10 mouse cellular contexts compared by ENCODE assay signal in the genomic region with DNA sequence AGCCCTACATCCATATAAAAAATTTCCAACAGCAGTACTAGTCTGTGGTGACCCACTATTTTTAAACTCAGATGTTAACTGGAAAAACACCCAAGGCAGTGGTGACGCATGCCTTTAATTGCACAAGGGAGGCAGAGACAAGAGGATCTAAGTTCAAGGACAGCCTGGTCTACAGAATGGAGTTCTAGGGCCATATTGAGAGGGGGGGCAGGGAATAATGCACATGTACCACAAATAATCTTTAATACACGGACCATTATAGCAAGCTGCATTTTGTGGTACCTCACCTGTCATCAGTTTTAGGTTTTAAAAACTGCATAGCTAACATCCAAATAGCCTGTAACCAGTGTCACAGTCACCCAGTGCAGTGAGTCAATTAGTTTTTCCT. TPM values are rescaled to one million over a fixed set of nuclear protein-coding genes. Genes with fewer than 3 reads are reported as not detected.
A peak's percentile ranks its signal among the peaks of the same experiment; 100 is the strongest.
DNase-seq lines count a peak whose midpoint lies in the region; ATAC-seq and TF ChIP-seq lines count a peak whose summit lies in the region.
"Had no signal": no experiment of that assay in that cellular context is flagged by ENCODE, and none has a peak within 500 bp of the region (broad histone marks: within the 10 kb centered on the region; RNA-seq: fewer than 3 reads in every experiment).

No protein-coding gene starts in this region.

- peaks cover 9% of the 10 kb centered on the region; the same call in 1 of the 2 replicates for H3K4me1 ChIP-seq in heart, embryonic 12.5 days (replicated peaks)
- no peaks in the 10 kb centered on the region for H3K4me1 ChIP-seq in MEL (ENCODE audit: control insufficient read depth in 1 of 2, insufficient read depth in 2 of 2, low read length in 2 of 2)
- H3K4me1 ChIP-seq in hindbrain, embryonic 16.5 days (ENCODE audit: control insufficient read depth, insufficient read depth, low read depth, low read length), result peaks cover 2% of the 10 kb centered on the region; the same call in 1 of the 2 replicates
- peaks cover 7% of the 10 kb centered on the region for H3K4me1 ChIP-seq in midbrain, embryonic 15.5 days

- H3K27ac ChIP-seq in heart, embryonic 12.5 days (ENCODE audit: poor library complexity, severe bottlenecking), result no peak overlapping the region
- H3K27ac ChIP-seq in MEL (ENCODE audit: control insufficient read depth, low read depth, low read length), result no peak overlapping the region
- no peak overlapping the region for H3K27ac ChIP-seq in hindbrain, embryonic 16.5 days (ENCODE audit: low read depth, low read length)
- no peak overlapping the region for H3K27ac ChIP-seq in midbrain, embryonic 15.5 days

- no peaks in the 10 kb centered on the region for H3K9me3 ChIP-seq in heart, embryonic 12.5 days (replicated peaks)
- H3K9me3 ChIP-seq in MEL (replicated peaks; ENCODE audit: insufficient read depth, low read length), result no peaks in the 10 kb centered on the region
- H3K9me3 ChIP-seq in hindbrain, embryonic 16.5 days (ENCODE audit: control insufficient read depth, low read length), result no peaks in the 10 kb centered on the region
- H3K9me3 ChIP-seq in midbrain, embryonic 15.5 days, result no peaks in the 10 kb centered on the region

- TF ChIP-seq EP300 in MEL (IDR thresholded peaks at IDR 0.05; ENCODE audit: low read depth in 1 of 2, low read length in 2 of 2), result no peak

- no peak overlapping the region for H3K4me2 ChIP-seq in heart, embryonic 12.5 days
- H3K4me2 ChIP-seq in hindbrain, embryonic 16.5 days (ENCODE audit: low read length), result no peak overlapping the region
- H3K4me2 ChIP-seq in midbrain, embryonic 15.5 days, result no peak overlapping the region
- H3K4me2 ChIP-seq: heart, embryonic 11.5 days had no signal

- no peak for TF ChIP-seq RAD21 in MEL (IDR thresholded peaks at IDR 0.05; ENCODE audit: low read depth, low read length)

- H3K4me3 ChIP-seq in heart, embryonic 12.5 days, result no peak overlapping the region
- H3K4me3 ChIP-seq in MEL (ENCODE audit: control insufficient read depth in 1 of 2, insufficient read depth in 1 of 2, low read depth in 2 of 2, low read length in 2 of 2), result no peak overlapping the region
- H3K4me3 ChIP-seq in hindbrain, embryonic 16.5 days (ENCODE audit: low read length), result no peak overlapping the region
- no peak overlapping the region for H3K4me3 ChIP-seq in midbrain, embryonic 15.5 days

- peaks cover 49% of the 10 kb centered on the region for H3K36me3 ChIP-seq in heart, embryonic 12.5 days
- H3K36me3 ChIP-seq in MEL (ENCODE audit: control insufficient read depth in 1 of 2, insufficient read depth in 2 of 2, low read length in 2 of 2), result peaks cover 27 to 33% of the 10 kb centered on the region in 2 experiments
- peaks cover 38% of the 10 kb centered on the region for H3K36me3 ChIP-seq in hindbrain, embryonic 16.5 days (ENCODE audit: control insufficient read depth, insufficient read depth, low read length)
- peaks cover 45% of the 10 kb centered on the region for H3K36me3 ChIP-seq in midbrain, embryonic 15.5 days (replicated peaks)

- H3K79me2 ChIP-seq in MEL (ENCODE audit: control insufficient read depth, insufficient read depth, low read length, poor library complexity), result peaks cover 2% of the 10 kb centered on the region; the same call in 1 of the 2 replicates

- TF ChIP-seq POLR2A in MEL (IDR thresholded peaks at IDR 0.05; ENCODE audit: control insufficient read depth in 1 of 2, insufficient read depth in 1 of 2, low read depth in 1 of 2, low read length in 2 of 2, poor library complexity in 1 of 2), result no peak; a peak in 1 of 4 replicates

- ATAC-seq in heart, embryonic 12.5 days (ENCODE audit: insufficient number of reproducible peaks, low FRiP score), result 0 out of 2 replicates have a peak, but pooled peaks have one; percentile 10
- ATAC-seq in hindbrain, embryonic 16.5 days, result peak; percentile 5; the same call in 1 of the 2 replicates
- 0 out of 2 replicates have a peak, but pooled peaks have one; percentile 21 for ATAC-seq in midbrain, embryonic 15.5 days (replicated peaks)
- no peak for ATAC-seq in frontal cortex, adult (ENCODE audit: low TSS enrichment)

- no peak for DNase-seq in heart, postnatal 4 days
- no peak for DNase-seq in MEL (ENCODE audit: low read depth, low spot score)
- DNase-seq in urinary bladder, postnatal 36 days (ENCODE audit: low spot score in 2 of 2), result no peak
- DNase-seq in layer of hippocampus, adult 18-20 months (ENCODE audit: low spot score in 2 of 2), result no peak
- DNase-seq: cerebellum, postnatal 14 days had no signal

- TF ChIP-seq CTCF in MEL (IDR thresholded peaks at IDR 0.05 in 2 of 3, conservative IDR thresholded peaks at IDR 0.05 in 1 of 3; ENCODE audit: control insufficient read depth in 1 of 3, insufficient read depth in 1 of 3, low read depth in 2 of 3, low read length in 3 of 3, poor library complexity in 1 of 3, severe bottlenecking in 1 of 3), result no peak

- no peak overlapping the region for H3K9ac ChIP-seq in heart, embryonic 12.5 days
- H3K9ac ChIP-seq in MEL (ENCODE audit: control insufficient read depth, low read depth, low read length, poor library complexity, severe bottlenecking), result no peak overlapping the region
- no peak overlapping the region for H3K9ac ChIP-seq in hindbrain, embryonic 16.5 days (ENCODE audit: low read depth, low read length)
- H3K9ac ChIP-seq in midbrain, embryonic 15.5 days, result no peak overlapping the region

- WGBS in heart, embryonic 12.5 days, result 38% methylated on average over 2 of the region's 2 CpGs
- 54% methylated on average over 2 of the region's 2 CpGs for WGBS in hindbrain, embryonic 16.5 days
- 48% methylated on average over 2 of the region's 2 CpGs for WGBS in midbrain, embryonic 15.5 days

- H3K27me3 ChIP-seq in heart, embryonic 12.5 days (replicated peaks), result no peaks in the 10 kb centered on the region
- no peaks in the 10 kb centered on the region for H3K27me3 ChIP-seq in MEL (ENCODE audit: control insufficient read depth in 1 of 2, insufficient read depth in 2 of 2, low read length in 2 of 2)
- no peaks in the 10 kb centered on the region for H3K27me3 ChIP-seq in hindbrain, embryonic 16.5 days (replicated peaks; ENCODE audit: control insufficient read depth, insufficient read depth, low read length)
- H3K27me3 ChIP-seq in midbrain, embryonic 15.5 days (replicated peaks), result no peaks in the 10 kb centered on the region

TF ChIP-seq in MEL, 35 proteins besides CTCF, POLR2A, EP300 and RAD21:
- TF ChIP-seq HCFC1 (IDR thresholded peaks at IDR 0.05; ENCODE audit: low read depth, low read length) (peak; percentile 8; the same call in 1 of the 2 replicates), POLR2AphosphoS5 (IDR thresholded peaks at IDR 0.05; ENCODE audit: borderline replicate concordance, low read depth, low read length) (no peak), ZKSCAN1 (IDR thresholded peaks at IDR 0.05; ENCODE audit: low read depth, low read length) (no peak), MAFK (IDR thresholded peaks at IDR 0.05; ENCODE audit: borderline replicate concordance, low read depth, low read length) (no peak), TBP (IDR thresholded peaks at IDR 0.05; ENCODE audit: low read depth, low read length) (no peak), USF1 (IDR thresholded peaks at IDR 0.05; ENCODE audit: low read depth, low read length) (no peak), MAZ (IDR thresholded peaks at IDR 0.05; ENCODE audit: low read depth, low read length) (no peak), POLR2AphosphoS2 (IDR thresholded peaks at IDR 0.05; ENCODE audit: low read length) (no peak; the same call in 1 of the 2 replicates), GABPA (IDR thresholded peaks at IDR 0.05; ENCODE audit: low read depth, low read length) (no peak)

RNA-seq across cellular contexts. Expression of gene Hnrnpa2b1, which starts 10.8 kb away (rescaled TPM):
- polyA plus RNA-seq in heart, embryonic 12.5 days (2016; fragmentation: Nextera tagmentation; extraction: Ambion mirVana), result 1,461 and 1,470 TPM in 2 replicates
- total RNA-seq in heart, postnatal 4 days (2021), result 100 to 1,000 TPM; 646 to 668 TPM
- total RNA-seq in MEL (2012; rRNA removed), result 635 and 657 TPM in 2 replicates
- polyA plus RNA-seq in MEL (2012; ENCODE audit: insufficient read depth in 1 of 2, insufficient read length in 2 of 2, low read depth in 1 of 2, low replicate concordance in 2 of 2, missing spikeins in 1 of 2), result 1,000 to 10,000 TPM; 1,226 to 1,710 TPM
- 1,209 and 1,220 TPM in 2 replicates for polyA plus RNA-seq in hindbrain, embryonic 16.5 days (2015; fragmentation: Nextera tagmentation; extraction: Ambion mirVana)
- polyA plus RNA-seq in midbrain, embryonic 15.5 days (2015; fragmentation: Nextera tagmentation; extraction: Ambion mirVana), result 1,331 and 1,465 TPM in 2 replicates
- total RNA-seq in layer of hippocampus, adult 18-20 months (2021), result 100 to 1,000 TPM; 482 to 501 TPM

RNA-seq across cellular contexts. Expression of gene Cbx3, which starts 11.2 kb away (rescaled TPM):
- 372 and 391 TPM in 2 replicates for polyA plus RNA-seq in heart, embryonic 12.5 days (2016; fragmentation: Nextera tagmentation; extraction: Ambion mirVana)
- total RNA-seq in heart, postnatal 4 days (2021), result 100 to 1,000 TPM; 172 to 178 TPM
- 250 and 253 TPM in 2 replicates for total RNA-seq in MEL (2012; rRNA removed)
- 100 to 1,000 TPM in 1 of 2 experiments, not detected in 1; 177 TPM for polyA plus RNA-seq in MEL (2012; ENCODE audit: insufficient read depth in 1 of 2, insufficient read length in 2 of 2, low read depth in 1 of 2, low replicate concordance in 2 of 2, missing spikeins in 1 of 2)
- polyA plus RNA-seq in hindbrain, embryonic 16.5 days (2015; fragmentation: Nextera tagmentation; extraction: Ambion mirVana), result 309 and 335 TPM in 2 replicates
- 365 and 388 TPM in 2 replicates for polyA plus RNA-seq in midbrain, embryonic 15.5 days (2015; fragmentation: Nextera tagmentation; extraction: Ambion mirVana)
- 100 to 1,000 TPM; 130 to 142 TPM for total RNA-seq in layer of hippocampus, adult 18-20 months (2021)

RNA-seq across cellular contexts. Expression of gene Nfe2l3, which starts 26.4 kb away (rescaled TPM):
- 5.3 and 5.4 TPM in 2 replicates for polyA plus RNA-seq in heart, embryonic 12.5 days (2016; fragmentation: Nextera tagmentation; extraction: Ambion mirVana)
- total RNA-seq in heart, postnatal 4 days (2021), result 1 to 10 TPM; 1.1 to 2.2 TPM
- 0.07 and 0.15 TPM in 2 replicates for total RNA-seq in MEL (2012; rRNA removed)
- polyA plus RNA-seq in MEL (2012; ENCODE audit: insufficient read depth in 1 of 2, insufficient read length in 2 of 2, low read depth in 1 of 2, low replicate concordance in 2 of 2, missing spikeins in 1 of 2), result under 1 TPM in 1 of 2 experiments, not detected in 1; 0.21 TPM
- 6.0 and 6.6 TPM in 2 replicates for polyA plus RNA-seq in hindbrain, embryonic 16.5 days (2015; fragmentation: Nextera tagmentation; extraction: Ambion mirVana)
- 8.2 and 8.6 TPM in 2 replicates for polyA plus RNA-seq in midbrain, embryonic 15.5 days (2015; fragmentation: Nextera tagmentation; extraction: Ambion mirVana)
- 1 to 10 TPM; 3.2 to 3.7 TPM for total RNA-seq in layer of hippocampus, adult 18-20 months (2021)
